Mouse (Mus musculus) MEL (cell line): ENCODE measurements around the gene Hmx3.

Experiments used
- CTCF ChIP-seq, 3 experiments: IDR thresholded peaks in 2 of 3; conservative IDR thresholded peaks in 1 of 3; 2 replicates each; pipeline ENCODE4 v1.5.1; 2011 to 2012; ENCODE audit warnings: low read length in 3 of 3, low read depth in 2 of 3, mild to moderate bottlenecking in 2 of 3, improper control_type of control experiment in 1 of 3, inconsistent platforms in 1 of 3, mixed read lengths in 1 of 3, moderate library complexity in 1 of 3; ENCODE audit not compliant: control insufficient read depth in 1 of 3, insufficient read depth in 1 of 3, poor library complexity in 1 of 3, severe bottlenecking in 1 of 3
- POLR2A ChIP-seq, 2 experiments: IDR thresholded peaks; 2 replicates each; pipeline ENCODE4 v1.6.1; 2011 to 2012; ENCODE audit warnings: low read length in 2 of 2, mild to moderate bottlenecking in 2 of 2, control low read depth in 1 of 2, improper control_type of control experiment in 1 of 2, low read depth in 1 of 2, moderate library complexity in 1 of 2; ENCODE audit not compliant: control insufficient read depth in 1 of 2, insufficient read depth in 1 of 2, poor library complexity in 1 of 2
- RAD21 ChIP-seq: IDR thresholded peaks from 2 replicates; pipeline ENCODE4 v1.6.1; 2011; ENCODE audit warnings: mild to moderate bottlenecking, low read depth, low read length, improper control_type of control experiment

DNA sequence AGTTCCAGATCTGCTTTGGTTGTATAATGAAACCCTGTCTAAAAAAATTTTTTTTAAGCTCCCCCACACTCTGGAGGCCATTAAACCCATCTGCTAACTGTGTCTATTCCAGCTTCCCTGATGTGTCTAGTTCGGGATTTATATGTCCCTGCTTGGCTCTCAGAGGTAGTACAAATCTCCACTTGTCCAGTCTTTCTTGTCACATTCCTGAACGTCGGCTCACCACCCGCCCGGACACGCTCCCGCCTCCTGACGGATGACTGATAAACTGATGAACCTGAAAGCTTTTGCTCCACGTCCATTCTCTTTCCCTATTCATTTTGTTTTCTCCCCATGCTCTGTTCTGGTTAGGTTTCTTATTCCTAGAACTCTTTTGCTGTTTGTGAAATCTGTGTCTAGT is 39.5 kb downstream of the Hmx3 start:
- TF ChIP-seq POLR2A (IDR thresholded peaks at IDR 0.05; ENCODE audit: control insufficient read depth in 1 of 2, insufficient read depth in 1 of 2, low read depth in 1 of 2, low read length in 2 of 2, poor library complexity in 1 of 2) (no peak), CTCF (IDR thresholded peaks at IDR 0.05 in 2 of 3, conservative IDR thresholded peaks at IDR 0.05 in 1 of 3; ENCODE audit: control insufficient read depth in 1 of 3, insufficient read depth in 1 of 3, low read depth in 2 of 3, low read length in 3 of 3, poor library complexity in 1 of 3, severe bottlenecking in 1 of 3) (no peak), RAD21 (no peak)
